Mouse (Mus musculus): Measurements from ENCODE around the gene Itga9. TPM values are rescaled to one million over a fixed set of nuclear protein-coding genes. Genes with fewer than 3 reads are reported as not detected.

Gene Itga9
- total RNA-seq, 2 experiments from 2014 or later = 0.08 to 0.32 TPM

- ATAC-seq (replicated peaks; ENCODE audit: poor library complexity) = no peak
Observed at GRCm38 (mm10) chr9:118650976-118651375, 44.5 kb downstream of the Itga9 start.

GRCm38 (mm10) chr9:118651939-118652338 is 45.4 kb downstream of the Itga9 start:
- ATAC-seq (replicated peaks; ENCODE audit: poor library complexity) = no peak

- ATAC-seq (replicated peaks; ENCODE audit: poor library complexity) = no peak
Observed at GRCm38 (mm10) chr9:118653436-118653835, 46.9 kb downstream of the Itga9 start.

GRCm38 (mm10) chr9:118654969-118655368 is 48.5 kb downstream of the Itga9 start:
- ATAC-seq (replicated peaks; ENCODE audit: poor library complexity) = no peak

- ATAC-seq (replicated peaks; ENCODE audit: poor library complexity) = no peak
Observed at GRCm38 (mm10) chr9:118655726-118656125, 49.2 kb downstream of the Itga9 start.

- no peak for ATAC-seq (replicated peaks; ENCODE audit: poor library complexity)
Observed at GRCm38 (mm10) chr9:118658159-118658558, 51.7 kb downstream of the Itga9 start.

GRCm38 (mm10) chr9:118659809-118660208 is 53.3 kb downstream of the Itga9 start:
- peak; percentile 94 for ATAC-seq (replicated peaks; ENCODE audit: poor library complexity)

- no peak for ATAC-seq (replicated peaks; ENCODE audit: poor library complexity)
Observed at GRCm38 (mm10) chr9:118660259-118660658, 53.8 kb downstream of the Itga9 start.

- no peak for ATAC-seq (replicated peaks; ENCODE audit: poor library complexity)
Observed at GRCm38 (mm10) chr9:118662026-118662425, 55.5 kb downstream of the Itga9 start.

- ATAC-seq (replicated peaks; ENCODE audit: poor library complexity) = no peak
Observed at GRCm38 (mm10) chr9:118662476-118662875, 56.0 kb downstream of the Itga9 start.

GRCm38 (mm10) chr9:118663938-118664337 is 57.4 kb downstream of the Itga9 start:
- no peak for ATAC-seq (replicated peaks; ENCODE audit: poor library complexity)

- no peak for ATAC-seq (replicated peaks; ENCODE audit: poor library complexity)
Observed at GRCm38 (mm10) chr9:118666069-118666468, 59.6 kb downstream of the Itga9 start.

- peak; percentile 72 for ATAC-seq (replicated peaks; ENCODE audit: poor library complexity)
Observed at GRCm38 (mm10) chr9:118669696-118670095, 63.2 kb downstream of the Itga9 start.

- ATAC-seq (replicated peaks; ENCODE audit: poor library complexity) = peak; percentile 63
Observed at GRCm38 (mm10) chr9:118674277-118674676, 67.8 kb downstream of the Itga9 start.

- no peak for ATAC-seq (replicated peaks; ENCODE audit: poor library complexity)
Observed at GRCm38 (mm10) chr9:118674761-118675160, 68.3 kb downstream of the Itga9 start.

- peak; percentile 38 for ATAC-seq (replicated peaks; ENCODE audit: poor library complexity)
Observed at GRCm38 (mm10) chr9:118675573-118676170, 69.2 kb downstream of the Itga9 start.

- no peak for ATAC-seq (replicated peaks; ENCODE audit: poor library complexity)
Observed at GRCm38 (mm10) chr9:118676692-118677091, 70.2 kb downstream of the Itga9 start.

GRCm38 (mm10) chr9:118677349-118677748 is 70.9 kb downstream of the Itga9 start:
- no peak for ATAC-seq (replicated peaks; ENCODE audit: poor library complexity)

- no peak; the same call in 1 of the 2 replicates for ATAC-seq (replicated peaks; ENCODE audit: poor library complexity)
Observed at GRCm38 (mm10) chr9:118678020-118678750, 71.7 kb downstream of the Itga9 start.

GRCm38 (mm10) chr9:118678759-118679158 is 72.3 kb downstream of the Itga9 start:
- ATAC-seq (replicated peaks; ENCODE audit: poor library complexity) = peak; percentile 71

- no peak for ATAC-seq (replicated peaks; ENCODE audit: poor library complexity)
Observed at GRCm38 (mm10) chr9:118681506-118681905, 75.0 kb downstream of the Itga9 start.

- no peak for ATAC-seq (replicated peaks; ENCODE audit: poor library complexity)
Observed at GRCm38 (mm10) chr9:118682154-118682553, 75.7 kb downstream of the Itga9 start.
